Mouse (Mus musculus): ENCODE results near the gene Mrgprh.

DNA sequence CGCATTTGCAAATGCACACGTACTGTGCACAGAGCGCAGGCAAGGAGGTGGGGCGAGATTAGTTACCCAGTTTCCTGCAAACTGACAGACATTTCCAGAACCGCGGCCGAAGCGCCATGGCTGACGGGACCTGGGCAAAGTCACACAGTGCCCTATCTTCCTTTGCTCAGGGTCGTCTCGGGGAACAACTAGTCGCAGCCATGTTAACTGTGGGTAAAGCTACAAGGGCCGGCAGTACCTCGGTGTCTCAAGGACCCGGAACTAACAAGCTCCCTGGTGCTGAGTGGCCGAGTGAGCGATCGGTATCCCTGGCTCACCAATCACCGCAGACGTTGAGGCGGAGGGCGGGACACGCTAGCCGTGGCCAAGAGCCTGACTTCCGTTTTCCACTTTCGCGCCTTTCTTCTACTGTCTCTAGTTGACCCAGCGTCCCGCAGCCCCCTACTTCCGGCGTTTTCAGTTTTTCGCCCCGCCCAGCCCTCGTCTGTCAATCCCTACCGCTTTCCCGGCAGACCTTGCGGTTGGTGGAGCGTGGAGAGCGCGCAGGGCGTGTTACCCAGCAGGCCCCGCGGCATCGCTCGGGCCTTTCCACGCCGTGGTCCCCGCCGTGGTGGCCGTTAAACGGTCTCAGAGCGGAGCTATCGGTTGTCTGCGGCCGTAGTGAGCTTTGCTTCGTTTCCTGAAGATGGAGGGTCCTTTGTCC, 40.2 kb downstream of the Mrgprh start, which contains the start of gene Mrpl18:
- TF ChIP-seq CTCF (IDR thresholded peaks at IDR 0.05; ENCODE audit: control insufficient read depth, insufficient read depth, low read length) (no peak), POLR2A (IDR thresholded peaks at IDR 0.05; ENCODE audit: borderline replicate concordance, control insufficient read depth, low read depth, low read length) (peak; percentile 71; the same call in 1 of the 2 replicates)
